Mouse (Mus musculus) kidney, embryonic 16.5 days (tissue): ENCODE results near the gene Arfip1. TPM values are rescaled to one million over a fixed set of nuclear protein-coding genes. Genes with fewer than 3 reads are reported as not detected.

Experiments
- ATAC-seq: fragments of 200-750 bp; cut with Nextera tagmentation; 2 replicates; pipeline ENCODE4 v1.8.0; 2017; ENCODE audit warnings: moderate TSS enrichment; ENCODE audit not compliant: low FRiP score, low TSS enrichment
- H3K27ac ChIP-seq: fragments of 300-500 bp; sonication (generic); 2 replicates; pipeline ENCODE4 v1.5.1; 2014; ENCODE audit warnings: low read length
- H3K27me3 ChIP-seq: fragments of 300-500 bp; sonication (generic); 2 replicates; pipeline ENCODE4 v1.6.1; 2014; ENCODE audit warnings: low read length, control low read depth, mixed read lengths; ENCODE audit not compliant: insufficient read depth
- H3K36me3 ChIP-seq: fragments of 300-500 bp; sonication (generic); 2 replicates; pipeline ENCODE4 v1.6.1; 2014; ENCODE audit warnings: low read length, control low read depth, mixed read lengths; ENCODE audit not compliant: insufficient read depth
- H3K4me1 ChIP-seq: fragments of 300-500 bp; sonication (generic); 2 replicates; pipeline ENCODE4 v1.6.1; 2014; ENCODE audit warnings: low read length, control low read depth, mixed read lengths; ENCODE audit not compliant: insufficient read depth
- H3K4me2 ChIP-seq: fragments of 300-500 bp; sonication (generic); replicated peaks from 2 replicates; pipeline ENCODE4 v1.6.1; 2014; ENCODE audit warnings: low read depth, low read length
- H3K4me3 ChIP-seq: fragments of 300-500 bp; sonication (generic); 2 replicates; pipeline ENCODE4 v1.5.1; 2014; ENCODE audit warnings: mild to moderate bottlenecking, low read length
- H3K9ac ChIP-seq: fragments of 300-500 bp; sonication (generic); replicated peaks from 2 replicates; pipeline ENCODE4 v1.6.1; 2014; ENCODE audit warnings: low read length
- H3K9me3 ChIP-seq: fragments of 300-500 bp; sonication (generic); 2 replicates; pipeline ENCODE4 v1.6.1; 2016; ENCODE audit warnings: low read length, control low read depth
- WGBS: fragments of 180-500 bp; shearing (Covaris S2); extraction: QIAGEN DNeasy Blood & Tissue Kit; methylation state at CpG from one replicate; pipeline ENCODE4 v1.1.7; 2014; 5-methylcytosine and 5-hydroxymethylcytosine counted together
- polyA plus RNA-seq: library from polyadenylated mRNA; unstranded; fragments of >200 nt; fragmentation: Nextera tagmentation; extraction: Ambion mirVana; gene quantifications from 2 replicates; pipeline ENCODE4 v1.2.1, GENCODE M21; 2015

Gene Arfip1
- polyA plus RNA-seq, 1 experiment from 2014 or later, result 51.5 TPM

DNA sequence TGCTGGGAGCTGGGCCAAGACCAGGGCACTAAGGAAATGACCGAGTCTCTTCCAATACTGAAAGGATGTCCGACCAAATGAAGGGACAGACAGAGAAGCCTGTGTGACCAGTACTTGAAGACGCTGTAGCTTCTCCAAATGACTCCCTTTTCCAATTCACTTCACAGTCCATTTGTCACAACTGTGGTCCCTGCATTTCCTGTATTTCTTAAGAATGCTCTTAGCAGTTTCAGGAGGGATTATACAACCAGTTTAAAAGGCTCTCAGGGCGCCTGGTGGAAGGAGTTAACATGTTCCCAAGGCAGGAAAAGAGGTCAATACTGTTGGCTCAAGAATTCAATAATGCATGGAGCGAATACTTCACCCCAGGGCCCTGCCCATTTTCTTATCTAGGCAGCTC lies 109.5 kb downstream of the Arfip1 start:
- Histone ChIP-seq H3K4me3 (no peak overlapping the region), H3K36me3 (no peaks in the 10 kb centered on the region), H3K27ac (no peak overlapping the region), H3K4me1 (peaks cover 17% of the 10 kb centered on the region), H3K9ac (no peak overlapping the region), H3K9me3 (no peaks in the 10 kb centered on the region), H3K4me2 (no peak overlapping the region), H3K27me3 (peaks cover 17% of the 10 kb centered on the region)
- WGBS, result 44% methylated on average over 5 of the region's 5 CpGs
- ATAC-seq, result no peak

- H3K9ac ChIP-seq, result no peak overlapping the region
- H3K4me1 ChIP-seq, result peaks cover 20% of the 10 kb centered on the region
- H3K27me3 ChIP-seq, result peaks cover 13% of the 10 kb centered on the region
- 41% methylated on average over 3 of the region's 3 CpGs for WGBS
- H3K4me2 ChIP-seq, result no peak overlapping the region
- no peaks in the 10 kb centered on the region for H3K36me3 ChIP-seq
- no peak overlapping the region for H3K4me3 ChIP-seq
- no peak overlapping the region for H3K27ac ChIP-seq
- ATAC-seq, result no peak
- no peaks in the 10 kb centered on the region for H3K9me3 ChIP-seq
Measured at GRCm38 (mm10) chr3:84472527-84472926, 109.9 kb downstream of the Arfip1 start.

- H3K9me3 ChIP-seq, result no peaks in the 10 kb centered on the region
- peaks cover 5% of the 10 kb centered on the region; the same call in 1 of the 2 replicates for H3K27me3 ChIP-seq
- no peaks in the 10 kb centered on the region for H3K36me3 ChIP-seq
- ATAC-seq, result no peak; the same call in 1 of the 2 replicates
- peaks cover 26% of the 10 kb centered on the region for H3K4me1 ChIP-seq
- 90% methylated on average over 4 of the region's 4 CpGs for WGBS
- no peak overlapping the region for H3K9ac ChIP-seq
- H3K4me2 ChIP-seq, result no peak overlapping the region
- no peak overlapping the region for H3K4me3 ChIP-seq
- no peak overlapping the region for H3K27ac ChIP-seq
Measured at GRCm38 (mm10) chr3:84471146-84471545, 111.3 kb downstream of the Arfip1 start.

DNA sequence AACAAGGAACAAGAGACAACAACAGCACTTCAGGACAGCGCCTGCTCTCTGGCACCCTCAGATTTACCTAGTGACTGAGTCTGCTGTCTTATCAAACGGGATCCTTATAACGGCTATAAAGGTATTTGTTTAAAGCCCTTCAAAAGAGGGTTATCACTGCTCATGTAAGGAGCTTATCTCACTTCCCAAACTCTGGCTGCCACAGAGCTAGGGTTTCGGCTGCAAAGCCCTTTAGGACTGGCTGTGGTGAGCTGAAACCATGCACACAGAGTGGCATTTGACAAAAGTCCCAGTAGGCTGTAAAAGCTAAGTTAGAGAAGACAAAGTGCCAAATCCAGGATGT lies 114.3 kb downstream of the Arfip1 start:
- H3K27ac ChIP-seq, result peak overlapping the region; percentile 12; the same call in 1 of the 2 replicates
- no peak overlapping the region for H3K9ac ChIP-seq
- H3K27me3 ChIP-seq, result no peaks in the 10 kb centered on the region
- no peak overlapping the region for H3K4me3 ChIP-seq
- 62% methylated on average over 4 of the region's 4 CpGs for WGBS
- no peaks in the 10 kb centered on the region for H3K9me3 ChIP-seq
- peaks cover 17% of the 10 kb centered on the region for H3K4me1 ChIP-seq
- ATAC-seq, result no peak
- H3K4me2 ChIP-seq, result no peak overlapping the region
- H3K36me3 ChIP-seq, result no peaks in the 10 kb centered on the region

DNA sequence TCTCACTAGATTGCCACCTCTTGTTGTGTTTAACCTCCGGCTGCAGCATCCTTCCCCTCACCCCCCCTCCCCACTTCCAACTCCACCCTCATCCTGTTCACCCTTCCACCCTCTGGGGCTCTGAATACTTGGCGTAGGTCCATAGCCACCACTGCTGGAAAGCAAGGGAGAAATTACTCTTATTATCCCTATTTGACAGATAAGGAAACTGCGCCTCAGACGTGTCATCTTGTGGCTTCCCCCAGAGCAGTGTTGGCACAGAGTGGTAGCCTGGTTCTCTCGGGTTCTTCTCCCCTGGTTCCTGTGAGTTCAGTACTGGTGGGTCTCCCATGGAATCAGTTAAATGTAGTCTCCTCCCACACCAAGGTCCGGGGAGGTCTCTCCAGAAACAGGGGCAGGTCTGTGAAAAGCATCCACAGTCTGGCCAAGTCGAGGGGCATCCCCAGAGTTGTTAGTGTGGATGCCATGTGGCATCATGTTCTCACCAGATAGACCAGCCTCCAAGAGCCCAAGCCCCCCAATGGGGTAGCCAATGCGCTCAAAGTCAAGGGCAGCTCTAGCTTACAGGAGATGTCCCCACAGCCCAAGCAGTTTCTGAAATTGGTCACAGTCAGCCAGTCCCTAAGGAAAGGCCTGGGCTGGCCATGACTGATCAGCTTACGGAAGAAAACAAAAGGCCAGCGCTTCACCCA lies 114.9 kb downstream of the Arfip1 start:
- WGBS, result 49% methylated on average over 10 of the region's 10 CpGs
- Histone ChIP-seq H3K4me1 (peaks cover 11% of the 10 kb centered on the region), H3K36me3 (no peaks in the 10 kb centered on the region), H3K9me3 (no peaks in the 10 kb centered on the region), H3K27ac (peak overlapping the region; percentile 12; the same call in 1 of the 2 replicates), H3K4me2 (peak overlapping the region; percentile 13; the same call in 1 of the 2 replicates), H3K27me3 (no peaks in the 10 kb centered on the region), H3K4me3 (no peak overlapping the region), H3K9ac (no peak overlapping the region)
- peak; percentile 56 for ATAC-seq

- 82% methylated on average over 6 of the region's 6 CpGs for WGBS
- Histone ChIP-seq H3K4me3 (no peak overlapping the region), H3K4me1 (peaks cover 17% of the 10 kb centered on the region), H3K27ac (no peak overlapping the region), H3K9ac (no peak overlapping the region), H3K9me3 (no peaks in the 10 kb centered on the region), H3K27me3 (peaks cover 3% of the 10 kb centered on the region; the same call in 1 of the 2 replicates), H3K4me2 (no peak overlapping the region), H3K36me3 (no peaks in the 10 kb centered on the region)
- ATAC-seq, result no peak
Measured at GRCm38 (mm10) chr3:84465822-84466500, 116.5 kb downstream of the Arfip1 start.

GRCm38 (mm10) chr3:84461687-84462086 lies 120.7 kb downstream of the Arfip1 start:
- Histone ChIP-seq H3K27ac (no peak overlapping the region), H3K27me3 (peaks cover 3% of the 10 kb centered on the region; the same call in 1 of the 2 replicates), H3K4me1 (peaks cover 17% of the 10 kb centered on the region), H3K9ac (no peak overlapping the region), H3K36me3 (no peaks in the 10 kb centered on the region), H3K4me3 (no peak overlapping the region), H3K9me3 (no peaks in the 10 kb centered on the region), H3K4me2 (no peak overlapping the region)
- 26% methylated on average over 3 of the region's 4 CpGs for WGBS
- peak; percentile 64 for ATAC-seq

DNA sequence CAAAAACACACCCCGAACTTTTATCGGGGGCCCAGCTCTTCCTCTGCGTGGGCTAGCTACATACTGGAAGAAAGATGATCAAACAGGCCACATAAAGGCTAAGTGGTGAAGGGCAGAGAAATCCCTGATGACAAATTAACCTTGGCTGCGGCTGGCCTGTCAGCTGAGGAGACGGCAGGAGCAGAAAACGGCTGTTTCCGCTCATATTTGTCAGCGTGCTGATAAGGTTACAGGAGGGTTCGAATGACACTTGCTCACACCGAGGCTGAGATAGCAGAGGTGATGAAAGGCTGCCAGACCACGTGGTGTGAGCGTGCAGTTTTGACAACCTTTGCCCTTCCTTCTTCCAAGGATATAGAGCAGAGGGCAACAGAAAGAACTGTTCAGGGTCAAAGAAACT lies 121.5 kb downstream of the Arfip1 start:
- Histone ChIP-seq H3K36me3 (no peaks in the 10 kb centered on the region), H3K27me3 (peaks cover 3% of the 10 kb centered on the region; the same call in 1 of the 2 replicates), H3K4me2 (no peak overlapping the region), H3K9ac (no peak overlapping the region), H3K4me1 (peaks cover 21% of the 10 kb centered on the region), H3K27ac (peak overlapping the region; percentile 31; the same call in 1 of the 2 replicates), H3K4me3 (no peak overlapping the region), H3K9me3 (no peaks in the 10 kb centered on the region)
- peak; percentile 81 for ATAC-seq
- WGBS, result 8% methylated on average over 12 of the region's 12 CpGs

- peak overlapping the region; percentile 31 for H3K27ac ChIP-seq
- peaks cover 3% of the 10 kb centered on the region; the same call in 1 of the 2 replicates for H3K27me3 ChIP-seq
- no peak overlapping the region for H3K9ac ChIP-seq
- WGBS, result 20% methylated on average over 3 of the region's 3 CpGs
- no peaks in the 10 kb centered on the region for H3K36me3 ChIP-seq
- ATAC-seq, result peak; percentile 64
- no peak overlapping the region for H3K4me2 ChIP-seq
- no peak overlapping the region for H3K4me3 ChIP-seq
- H3K4me1 ChIP-seq, result peaks cover 21% of the 10 kb centered on the region
- H3K9me3 ChIP-seq, result no peaks in the 10 kb centered on the region
Measured at GRCm38 (mm10) chr3:84460499-84460898, 121.9 kb downstream of the Arfip1 start.
